Mouse (Mus musculus): Measurements from ENCODE around the gene Alb. TPM values are rescaled to one million over a fixed set of nuclear protein-coding genes. Genes with fewer than 3 reads are reported as not detected.

Gene Alb
- 10 to 100 TPM in 2 of 4 experiments, 1 to 10 TPM in 2; 1.6 to 22.6 (median 9.2) TPM for total RNA-seq (2022)

DNA sequence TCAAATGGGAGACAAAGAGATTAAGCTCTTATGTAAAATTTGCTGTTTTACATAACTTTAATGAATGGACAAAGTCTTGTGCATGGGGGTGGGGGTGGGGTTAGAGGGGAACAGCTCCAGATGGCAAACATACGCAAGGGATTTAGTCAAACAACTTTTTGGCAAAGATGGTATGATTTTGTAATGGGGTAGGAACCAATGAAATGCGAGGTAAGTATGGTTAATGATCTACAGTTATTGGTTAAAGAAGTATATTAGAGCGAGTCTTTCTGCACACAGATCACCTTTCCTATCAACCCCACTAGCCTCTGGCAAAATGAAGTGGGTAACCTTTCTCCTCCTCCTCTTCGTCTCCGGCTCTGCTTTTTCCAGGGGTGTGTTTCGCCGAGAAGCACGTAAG, at the start of gene Alb:
Gene Alb, plus strand, starts transcription at position 279 of the 400 bp plus-strand sequence.
- no peak for DNase-seq

- DNase-seq = no peak
Measured at GRCm38 (mm10) chr5:90414142-90414924, 46.4 kb upstream of the Alb start.

DNA sequence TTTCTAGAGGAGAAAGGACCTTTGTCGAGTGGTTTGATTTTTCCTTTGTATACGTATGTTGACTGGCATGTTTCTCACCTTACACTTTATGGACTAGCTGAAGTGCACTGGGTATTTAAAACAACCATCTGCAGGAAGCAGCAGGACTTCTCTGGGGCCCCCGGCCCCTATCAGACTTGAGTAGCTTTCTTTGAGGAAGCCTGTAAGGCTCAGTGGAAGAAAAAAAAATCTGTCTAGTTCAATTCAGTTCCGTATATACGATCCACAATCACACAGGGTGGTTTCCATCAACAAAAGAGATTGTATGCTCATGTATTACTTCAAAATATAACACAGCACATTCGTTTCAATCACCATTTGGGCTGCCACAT, 45.8 kb upstream of the Alb start:
- DNase-seq = no peak

- no peak for DNase-seq
Measured at GRCm38 (mm10) chr5:90424625-90425024, 36.1 kb upstream of the Alb start.

DNA sequence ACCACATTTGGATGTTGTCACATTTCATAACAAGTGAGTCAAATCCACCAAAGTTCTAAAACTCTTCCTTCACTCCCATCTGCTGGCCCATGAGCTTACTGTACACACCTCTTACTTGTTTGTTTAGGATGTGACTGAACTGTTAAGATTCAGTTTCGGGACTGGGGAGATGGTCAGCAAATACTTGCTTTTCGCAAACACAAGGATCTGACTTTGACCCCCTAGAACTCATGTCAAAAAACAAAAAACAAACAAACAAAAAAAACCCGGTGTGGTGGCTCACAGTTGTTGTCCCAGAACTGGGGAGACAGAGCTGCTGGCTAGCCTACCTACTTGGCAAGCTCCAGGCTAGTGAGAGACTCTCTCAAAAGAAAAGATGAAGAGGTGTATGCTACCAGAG, 35.5 kb upstream of the Alb start:
- DNase-seq = no peak

DNA sequence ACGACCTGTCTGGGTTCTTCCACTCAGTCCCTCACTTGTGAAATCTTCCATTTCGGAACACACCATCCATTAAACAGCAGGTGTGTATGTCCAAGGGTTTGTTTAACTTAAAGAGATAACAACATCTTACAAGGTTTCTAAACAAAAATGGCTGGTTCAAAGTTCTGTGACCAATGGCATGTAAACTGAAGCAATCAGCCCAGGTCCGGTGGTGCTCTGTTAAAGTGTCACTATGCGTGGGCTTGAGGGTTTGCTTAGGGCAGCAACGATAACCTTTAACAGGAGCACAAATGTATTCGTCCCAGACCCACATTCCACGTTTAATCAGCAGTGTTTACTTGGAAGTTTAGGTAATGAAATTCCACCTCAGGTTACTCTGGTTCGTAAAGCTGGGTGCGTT, 29.6 kb upstream of the Alb start:
- DNase-seq = no peak

DNA sequence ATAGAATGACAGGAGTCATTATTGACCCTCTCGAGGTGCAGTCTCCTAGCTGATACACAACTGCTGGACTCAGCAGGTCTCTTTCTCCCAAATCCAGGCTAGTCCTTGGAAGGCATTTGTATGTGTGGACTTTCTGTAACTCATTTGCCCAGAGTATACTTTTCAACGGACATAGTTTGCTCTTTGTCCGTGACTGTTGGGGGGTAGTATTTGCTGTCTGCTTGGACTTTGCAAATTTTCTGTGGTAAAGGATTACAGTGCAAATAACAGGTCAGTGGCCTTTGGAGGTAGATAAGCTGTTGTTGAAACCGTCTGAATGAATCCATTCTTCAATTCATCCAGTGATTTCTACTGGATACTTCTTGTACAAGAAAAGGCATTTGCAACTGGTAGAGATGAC, 21.5 kb upstream of the Alb start:
- no peak for DNase-seq

DNA sequence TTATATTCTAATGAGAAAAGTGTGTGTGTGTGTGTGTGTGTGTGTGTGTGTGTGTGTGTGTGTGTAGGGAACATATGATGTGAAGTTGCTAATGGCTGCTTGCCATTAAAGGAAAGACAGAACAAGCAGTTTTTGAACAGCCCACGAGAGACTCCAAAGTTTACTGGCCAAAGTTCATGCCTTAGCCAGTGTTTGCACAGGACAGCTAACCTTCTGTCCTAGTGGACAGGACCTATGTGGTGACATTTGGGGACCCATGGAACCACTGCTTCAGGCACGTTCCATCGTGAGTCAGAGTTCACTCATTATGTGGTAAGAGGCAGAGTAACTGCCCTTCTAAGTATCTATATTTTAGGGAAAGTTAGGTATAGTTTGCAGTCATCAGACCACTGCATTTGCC, 13.1 kb upstream of the Alb start:
- DNase-seq = no peak

DNA sequence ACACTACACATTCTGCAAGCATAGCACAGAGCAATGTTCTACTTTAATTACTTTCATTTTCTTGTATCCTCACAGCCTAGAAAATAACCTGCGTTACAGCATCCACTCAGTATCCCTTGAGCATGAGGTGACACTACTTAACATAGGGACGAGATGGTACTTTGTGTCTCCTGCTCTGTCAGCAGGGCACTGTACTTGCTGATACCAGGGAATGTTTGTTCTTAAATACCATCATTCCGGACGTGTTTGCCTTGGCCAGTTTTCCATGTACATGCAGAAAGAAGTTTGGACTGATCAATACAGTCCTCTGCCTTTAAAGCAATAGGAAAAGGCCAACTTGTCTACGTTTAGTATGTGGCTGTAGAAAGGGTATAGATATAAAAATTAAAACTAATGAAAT, 10.7 kb upstream of the Alb start:
- no peak for DNase-seq

DNA sequence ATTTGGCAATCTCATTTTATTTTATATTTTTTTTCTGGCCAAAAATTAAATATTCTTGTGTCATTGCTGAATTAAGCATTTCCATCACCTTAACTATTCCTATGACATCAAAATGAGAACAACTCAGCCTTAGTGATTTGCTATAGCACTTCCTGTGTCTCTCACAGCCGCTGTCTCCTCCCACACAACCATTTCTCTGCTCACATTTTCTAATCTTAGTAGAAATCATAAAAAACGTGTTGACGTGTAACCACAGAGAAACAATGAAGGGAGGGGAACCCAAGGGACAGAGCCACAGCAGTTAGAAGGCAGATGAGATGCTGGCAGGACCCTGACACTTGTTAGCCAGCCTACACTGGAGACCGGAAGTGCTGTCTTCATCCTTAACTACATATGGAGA, 8.0 kb upstream of the Alb start:
- DNase-seq = no peak

- no peak for DNase-seq
Measured at GRCm38 (mm10) chr5:90457241-90457640, 3.5 kb upstream of the Alb start.

- DNase-seq = no peak
Measured at GRCm38 (mm10) chr5:90458727-90459126, 2.0 kb upstream of the Alb start.

GRCm38 (mm10) chr5:90466806-90467205, 6.1 kb downstream of the Alb start:
- DNase-seq = no peak

GRCm38 (mm10) chr5:90467245-90467644, 6.5 kb downstream of the Alb start:
- DNase-seq = no peak

DNA sequence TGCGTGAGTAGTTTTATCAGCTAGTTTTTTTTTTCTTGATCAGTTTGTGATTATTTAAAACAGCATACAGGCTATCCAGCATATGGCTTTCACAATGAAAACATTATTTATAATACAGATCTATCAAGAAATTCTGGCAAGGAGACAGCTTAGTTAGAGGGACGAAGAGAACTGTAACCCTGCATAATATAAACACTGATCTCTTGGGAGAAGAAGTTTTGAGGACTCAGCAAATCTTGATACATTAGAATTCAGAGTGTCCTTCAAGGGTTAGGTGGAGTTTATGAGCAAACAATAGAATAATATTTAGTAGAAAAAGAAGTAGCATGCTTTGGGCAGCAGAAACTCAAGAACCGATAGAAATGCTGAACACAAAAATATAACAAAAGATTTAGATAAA, 10.1 kb downstream of the Alb start:
- no peak for DNase-seq

- DNase-seq = no peak
Measured at GRCm38 (mm10) chr5:90473902-90474301, 13.2 kb downstream of the Alb start.

- peak; percentile 29 for DNase-seq
Measured at GRCm38 (mm10) chr5:90474369-90474768, 13.7 kb downstream of the Alb start.

DNA sequence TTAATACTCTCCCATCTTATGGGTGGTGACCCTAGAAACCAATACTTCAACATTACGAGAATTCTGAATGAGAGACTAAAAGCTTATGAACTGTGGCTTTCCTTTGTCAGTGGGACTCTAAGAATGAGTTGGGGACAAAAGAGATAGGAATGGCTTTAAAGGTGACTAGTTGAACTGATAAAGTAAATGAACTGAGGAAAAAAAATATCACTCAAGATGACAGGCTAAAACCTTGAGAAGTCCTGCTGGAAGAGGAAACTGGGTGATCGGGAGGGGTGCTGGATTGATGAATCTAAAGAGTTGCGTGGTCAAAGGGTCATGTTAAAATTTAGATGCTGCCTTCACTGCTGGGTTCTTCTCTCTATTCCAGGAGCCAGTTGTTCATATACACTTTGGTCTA, 16.0 kb downstream of the Alb start:
- DNase-seq = no peak

GRCm38 (mm10) chr5:90477308-90478140, 16.8 kb downstream of the Alb start:
- no peak for DNase-seq

GRCm38 (mm10) chr5:90478886-90479285, 18.2 kb downstream of the Alb start:
- DNase-seq = no peak

- DNase-seq = no peak
Measured at GRCm38 (mm10) chr5:90485597-90485996, 24.9 kb downstream of the Alb start.

- no peak for DNase-seq
Measured at GRCm38 (mm10) chr5:90488323-90488722, 27.6 kb downstream of the Alb start.

- DNase-seq = no peak
Measured at GRCm38 (mm10) chr5:90490518-90490917, 29.8 kb downstream of the Alb start, which contains the start of gene Afp. TSS of gene Afp (plus strand) at chr5:90490737.

DNA sequence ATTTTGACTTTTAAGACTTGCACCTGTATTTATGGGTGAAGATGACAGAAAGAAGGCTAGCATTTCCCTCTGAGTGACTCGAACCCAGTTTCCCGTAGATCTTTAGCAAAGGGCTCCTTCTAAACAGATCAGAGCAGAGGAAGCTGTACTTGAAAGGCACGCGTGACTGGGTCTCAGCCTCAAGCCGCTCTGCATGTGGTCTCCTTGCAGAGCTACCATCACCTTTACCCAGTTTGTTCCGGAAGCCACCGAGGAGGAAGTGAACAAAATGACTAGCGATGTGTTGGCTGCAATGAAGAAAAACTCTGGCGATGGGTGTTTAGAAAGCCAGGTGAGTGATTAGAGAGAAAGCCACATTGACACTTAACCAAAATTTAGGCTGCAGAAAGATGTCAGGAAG, 31.7 kb downstream of the Alb start:
- no peak for DNase-seq

Data from adrenal gland, adult 8-10 months (tissue).